Mouse (Mus musculus) ES-E14 (cell line): Measurements from ENCODE around the gene Gm17416.

ENCODE experiments used
- HCFC1 ChIP-seq: IDR thresholded peaks from 2 replicates; pipeline ENCODE4 v1.6.1; 2012; ENCODE audit warnings: low read length, inconsistent platforms, borderline replicate concordance; ENCODE audit not compliant: insufficient read depth
- ZC3H11A ChIP-seq: IDR thresholded peaks from 2 replicates; pipeline ENCODE4 v1.6.1; 2012; ENCODE audit warnings: low read depth, mild to moderate bottlenecking, inconsistent platforms, low read length, borderline replicate concordance

DNA sequence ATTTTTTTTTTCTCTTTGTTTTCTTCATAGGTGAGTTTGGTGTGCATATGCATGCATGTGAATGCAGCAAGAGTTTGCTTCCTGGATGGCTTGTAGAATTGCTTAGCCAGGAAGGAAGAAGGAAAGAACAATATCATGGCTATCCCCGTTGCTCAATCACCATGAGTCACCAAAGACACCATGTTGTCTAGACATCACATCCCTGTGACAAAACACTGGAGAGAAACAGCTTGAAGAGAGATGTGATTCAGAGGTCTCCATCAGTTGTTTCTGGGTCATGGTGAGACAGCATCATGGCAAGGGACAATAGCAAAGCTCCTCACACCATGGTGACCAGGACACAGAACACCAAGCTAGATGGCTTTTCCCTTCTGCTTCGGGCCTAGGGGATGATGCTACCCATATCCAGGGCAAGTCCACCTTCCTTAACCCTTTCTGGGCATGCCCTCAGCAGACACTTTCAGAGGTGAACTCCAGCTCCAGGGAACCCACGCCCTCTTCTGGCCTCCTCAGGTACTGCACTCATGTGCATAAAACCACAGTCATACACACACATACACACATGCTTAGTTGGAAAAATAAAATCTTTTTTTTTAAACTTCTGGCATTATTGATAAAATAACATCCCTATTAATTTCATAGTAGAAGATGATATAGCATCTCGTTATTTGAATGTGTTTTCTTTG, 32.3 kb downstream of the Gm17416 start:
- TF ChIP-seq HCFC1 (no peak), ZC3H11A (no peak)
